Mouse (Mus musculus): ENCODE measurements around the gene Chchd2. TPM values are rescaled to one million over a fixed set of nuclear protein-coding genes. Genes with fewer than 3 reads are reported as not detected.
"Not testable (repeated sequence)": the region's sequence is repeated elsewhere in the genome, so short reads cannot be mapped to it uniquely, and the experiment has no call there.

The Chchd2 gene
- total RNA-seq (2018; cell fraction: chromatin; rRNA removed), result 10 to 100 TPM; 11.3 to 42.6 (median 18.5) TPM
- 100 to 1,000 TPM; 172 to 282 (median 238) TPM for total RNA-seq (2018; cell fraction: cytosol; rRNA removed)
- total RNA-seq (2018; cell fraction: nucleus; rRNA removed), result 10 to 100 TPM; 24.4 to 67.5 (median 39.3) TPM
- polyA plus RNA-seq (2018), result 61.0 to 327 TPM (median 283 TPM) in 3 replicates

DNA sequence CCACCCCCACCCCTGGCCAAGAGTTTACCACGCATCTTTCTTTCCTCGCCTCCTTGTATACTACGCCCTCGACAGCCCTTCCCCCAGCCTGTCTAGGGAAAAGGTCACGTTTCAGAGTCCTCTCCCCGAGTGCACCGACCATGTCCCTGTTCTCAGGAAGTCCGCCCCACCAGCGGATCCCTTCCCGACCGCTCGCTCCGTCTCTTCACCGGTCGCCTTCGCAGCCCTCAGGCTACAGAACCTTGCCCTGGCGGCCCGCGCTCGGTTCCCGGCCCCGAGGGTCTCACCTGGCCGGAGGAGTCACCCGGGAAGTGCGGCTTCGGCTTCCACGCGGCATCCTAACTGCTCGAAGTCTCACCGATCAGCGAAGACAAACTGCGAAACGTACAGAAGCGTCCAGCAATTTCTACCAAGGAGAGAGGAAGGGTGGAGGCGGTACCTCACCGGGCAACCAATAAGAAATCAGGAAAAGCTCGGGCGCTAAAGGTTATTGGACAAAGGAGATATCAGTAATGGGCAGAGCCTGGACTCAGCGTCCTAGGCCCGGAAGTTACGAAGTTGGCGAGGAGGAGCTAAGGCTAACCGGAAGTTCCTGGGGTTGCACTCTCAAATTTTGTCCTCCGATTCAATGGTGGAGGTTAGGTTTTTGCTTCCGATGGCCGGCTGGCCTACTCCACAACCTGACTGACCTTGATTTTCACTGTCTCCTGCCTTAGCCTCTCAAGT, at the start of gene Chchd2:
TSS of gene Chchd2 (minus strand) at position 560 of the 726 bp plus-strand sequence.
- peak within 1 kb of the TSS; percentile 92 for H3K4me3 ChIP-seq (ENCODE audit: inconsistent target)
- 1% methylated on average over 46 of the region's 46 CpGs for WGBS (ENCODE audit: missing documents)
- peaks cover 9% of the 10 kb centered on the region for H3K36me3 ChIP-seq (ENCODE audit: inconsistent target)
- peak within 1 kb of the TSS; percentile 54 for H3K27ac ChIP-seq
- H3K79me2 ChIP-seq (ENCODE audit: inconsistent target), result peaks cover 40% of the 10 kb centered on the region

DNA sequence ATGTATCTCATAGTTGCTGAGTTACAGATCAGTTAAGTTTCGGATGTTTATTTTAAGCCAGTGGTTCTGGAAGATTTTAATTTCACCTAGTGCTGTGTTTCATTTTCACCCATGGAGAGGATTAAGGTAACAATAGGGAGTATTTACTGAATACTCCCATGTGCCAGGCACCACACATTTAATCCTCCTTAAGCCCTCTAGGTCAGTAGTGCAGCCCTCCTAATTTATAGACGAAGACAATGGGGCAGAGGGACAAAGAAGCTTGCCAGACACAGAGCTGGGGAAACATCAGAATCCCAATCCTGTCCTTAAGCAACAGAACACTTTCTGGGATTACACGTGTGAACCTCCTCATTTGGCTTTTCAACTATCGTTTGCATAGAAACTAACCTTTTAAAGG, 49.7 kb upstream of the Chchd2 start:
- Histone ChIP-seq H3K4me3 (ENCODE audit: inconsistent target) (no peak overlapping the region), H3K79me2 (ENCODE audit: inconsistent target) (no peaks in the 10 kb centered on the region), H3K36me3 (ENCODE audit: inconsistent target) (no peaks in the 10 kb centered on the region), H3K27ac (no peak overlapping the region)
- 95% methylated on average over 4 of the region's 4 CpGs for WGBS (ENCODE audit: missing documents)

DNA sequence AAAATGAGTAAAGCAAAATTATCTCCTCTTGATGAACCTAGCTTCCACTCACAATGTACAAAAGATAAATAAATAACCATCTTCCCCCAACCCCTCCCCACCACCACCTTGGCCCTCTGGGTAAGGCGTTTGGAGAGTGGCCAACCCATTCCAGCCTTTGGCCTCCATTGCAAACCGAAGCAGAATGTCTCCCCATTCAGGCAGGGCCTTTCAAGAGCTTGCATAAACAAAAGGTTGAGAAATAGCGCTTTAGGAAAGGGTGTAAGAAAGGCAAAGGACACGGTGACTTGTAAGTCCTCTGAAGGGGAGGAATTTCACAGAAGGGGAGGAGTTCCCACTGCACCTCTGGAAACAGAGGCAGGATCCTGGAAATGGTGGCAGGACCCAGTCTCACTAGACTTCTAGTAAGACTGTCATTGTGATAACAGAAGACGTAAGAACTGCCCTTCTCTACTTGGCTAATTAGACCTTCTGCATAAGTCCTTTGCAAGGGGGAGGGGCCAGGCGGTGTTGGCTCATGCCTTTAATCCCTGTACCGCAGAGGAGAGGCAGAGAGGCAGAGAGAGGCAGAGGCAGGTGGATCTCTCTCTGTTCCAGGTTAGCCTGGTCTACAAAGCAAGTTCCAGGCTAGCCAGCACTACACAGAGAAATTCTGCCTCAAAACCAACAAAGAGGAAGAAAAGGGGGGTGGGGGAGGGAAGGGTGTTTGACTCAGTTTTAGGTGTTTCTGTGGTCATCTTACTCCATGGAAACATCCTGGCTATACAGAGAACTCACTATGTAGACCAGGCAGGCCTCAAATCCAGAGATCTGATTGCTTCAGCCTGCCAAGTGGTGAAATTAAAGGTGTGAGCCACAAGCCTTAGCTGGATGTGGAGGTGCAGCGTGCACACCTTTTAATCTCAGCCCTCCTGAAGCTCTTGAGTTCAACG, 42.9 kb upstream of the Chchd2 start:
- Histone ChIP-seq H3K4me3 (ENCODE audit: inconsistent target) (no peak overlapping the region), H3K27ac (no peak overlapping the region), H3K36me3 (ENCODE audit: inconsistent target) (no peaks in the 10 kb centered on the region), H3K79me2 (ENCODE audit: inconsistent target) (no peaks in the 10 kb centered on the region)
- 77% methylated on average over 9 of the region's 9 CpGs for WGBS (ENCODE audit: missing documents)

DNA sequence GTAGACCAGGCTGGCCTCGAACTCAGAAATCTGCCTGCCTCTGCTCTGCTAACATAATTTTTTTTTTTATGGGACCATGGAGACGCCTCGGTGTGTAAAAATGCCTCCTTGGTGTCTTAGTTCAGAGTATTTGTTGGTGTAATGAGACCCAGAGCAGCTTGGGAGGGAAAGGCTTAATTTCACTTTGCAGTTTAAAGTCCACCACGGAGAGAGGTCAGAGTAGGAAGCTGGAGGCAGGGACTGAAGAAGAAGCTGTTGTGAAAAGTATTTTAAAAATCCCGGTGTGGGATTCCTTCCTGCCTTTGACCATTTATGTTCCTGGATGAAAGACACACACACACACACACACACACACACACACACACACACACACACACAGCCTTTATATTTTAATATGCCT, 38.7 kb upstream of the Chchd2 start:
- Histone ChIP-seq H3K27ac (no peak overlapping the region), H3K36me3 (ENCODE audit: inconsistent target) (no peaks in the 10 kb centered on the region), H3K79me2 (ENCODE audit: inconsistent target) (no peaks in the 10 kb centered on the region), H3K4me3 (ENCODE audit: inconsistent target) (no peak overlapping the region)
- 85% methylated on average over 4 of the region's 5 CpGs for WGBS (ENCODE audit: missing documents)

DNA sequence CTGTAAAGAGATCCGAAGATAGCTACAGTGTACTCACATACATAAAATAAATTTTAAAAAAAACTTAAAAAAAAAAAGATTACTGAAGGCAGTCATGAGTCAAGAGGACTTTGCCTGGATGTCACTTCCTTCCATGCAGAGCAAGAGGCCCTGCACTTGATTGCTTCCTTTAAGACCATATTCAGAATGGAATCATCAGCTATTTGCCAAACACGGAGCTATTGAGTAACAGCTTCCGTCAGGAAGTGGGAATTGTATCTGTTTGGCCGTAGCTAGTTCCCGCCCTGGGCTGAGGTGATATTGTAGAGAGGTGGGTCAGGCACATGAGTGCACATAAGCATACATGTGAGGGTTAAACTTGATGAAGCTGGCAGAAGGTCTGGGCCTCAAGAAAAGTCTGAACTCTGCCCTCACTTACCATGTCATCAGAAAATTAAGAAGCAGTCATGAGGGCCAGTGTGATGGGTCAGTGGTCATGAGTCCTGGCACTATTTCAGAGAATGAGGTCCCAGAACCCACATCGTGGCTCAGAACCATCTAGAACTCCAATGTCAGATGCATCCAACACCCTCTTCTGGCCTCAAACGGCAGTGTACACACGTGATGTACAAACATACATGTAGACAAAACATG, 37.7 kb upstream of the Chchd2 start:
- Histone ChIP-seq H3K36me3 (ENCODE audit: inconsistent target) (no peaks in the 10 kb centered on the region), H3K4me3 (ENCODE audit: inconsistent target) (no peak overlapping the region), H3K79me2 (ENCODE audit: inconsistent target) (no peaks in the 10 kb centered on the region), H3K27ac (peak overlapping the region; percentile 59)
- WGBS (ENCODE audit: missing documents), result 51% methylated on average over 8 of the region's 8 CpGs

DNA sequence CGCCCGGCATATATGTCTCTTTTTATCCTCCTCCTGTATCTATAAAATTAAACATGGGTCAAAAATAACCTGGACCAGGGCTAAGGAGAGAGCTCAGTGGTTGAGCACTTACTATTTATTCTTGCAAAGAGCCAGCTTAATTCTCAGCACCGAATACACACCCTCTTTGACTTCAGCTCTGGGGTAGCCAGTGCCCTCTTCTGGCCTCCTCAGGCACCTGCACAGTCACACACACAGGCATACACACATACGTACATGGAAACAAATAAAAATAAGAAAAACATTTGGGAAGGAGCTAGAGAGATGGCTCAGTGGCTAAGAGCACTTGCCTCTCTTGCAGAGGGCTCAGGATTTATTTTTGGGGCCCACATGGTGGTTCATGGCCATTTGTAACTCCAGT, 34.7 kb upstream of the Chchd2 start:
- WGBS (ENCODE audit: missing documents), result 89% methylated on average over 4 of the region's 4 CpGs
- no peaks in the 10 kb centered on the region for H3K36me3 ChIP-seq (ENCODE audit: inconsistent target)
- no peaks in the 10 kb centered on the region for H3K79me2 ChIP-seq (ENCODE audit: inconsistent target)
- no peak overlapping the region for H3K4me3 ChIP-seq (ENCODE audit: inconsistent target)
- H3K27ac ChIP-seq, result no peak overlapping the region

DNA sequence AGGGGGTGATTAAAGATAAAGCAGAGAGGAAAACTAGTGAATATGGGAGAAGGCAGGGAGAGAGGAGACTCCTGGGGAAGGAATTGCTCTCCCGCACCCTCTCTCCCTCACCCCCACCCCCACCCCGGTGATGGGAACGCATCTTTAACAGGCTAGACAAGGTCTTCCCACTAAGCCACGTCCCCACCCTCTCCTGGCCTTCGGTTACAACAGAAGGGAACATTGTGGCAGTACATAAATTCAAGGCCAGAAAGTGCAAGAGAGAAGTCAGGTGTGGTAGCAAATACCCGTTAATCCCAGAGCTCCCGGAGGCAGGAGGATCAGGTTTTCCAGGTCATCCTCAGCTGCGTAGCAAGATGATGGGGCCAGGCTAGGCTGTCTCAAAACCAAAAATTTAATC, 32.0 kb upstream of the Chchd2 start:
- Histone ChIP-seq H3K36me3 (ENCODE audit: inconsistent target) (no peaks in the 10 kb centered on the region), H3K27ac (no peak overlapping the region), H3K4me3 (ENCODE audit: inconsistent target) (no peak overlapping the region), H3K79me2 (ENCODE audit: inconsistent target) (no peaks in the 10 kb centered on the region)
- 87% methylated on average over 8 of the region's 8 CpGs for WGBS (ENCODE audit: missing documents)

DNA sequence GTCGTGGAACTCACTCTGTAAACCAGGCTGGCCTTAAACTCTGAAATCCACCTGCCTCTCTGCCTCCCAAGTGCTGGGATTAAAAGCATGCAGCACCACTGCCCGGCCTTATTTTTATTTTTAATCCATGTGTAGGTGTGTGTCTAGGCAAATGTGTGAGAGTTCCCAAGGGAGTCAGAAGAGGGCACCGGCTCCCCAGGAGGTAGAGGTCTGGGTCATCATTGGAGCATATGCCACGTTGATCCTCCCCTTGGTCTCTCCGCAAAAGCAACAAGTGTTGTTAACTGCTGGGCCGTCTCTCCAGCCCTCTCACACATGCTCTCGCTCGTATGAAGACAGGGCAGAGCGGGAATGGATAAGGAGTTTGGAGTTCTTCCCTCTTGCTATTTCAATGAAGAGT, 31.5 kb upstream of the Chchd2 start:
- no peaks in the 10 kb centered on the region for H3K36me3 ChIP-seq (ENCODE audit: inconsistent target)
- WGBS (ENCODE audit: missing documents), result 86% methylated on average over 9 of the region's 9 CpGs
- no peak overlapping the region for H3K27ac ChIP-seq
- H3K4me3 ChIP-seq (ENCODE audit: inconsistent target), result no peak overlapping the region
- H3K79me2 ChIP-seq (ENCODE audit: inconsistent target), result no peaks in the 10 kb centered on the region

DNA sequence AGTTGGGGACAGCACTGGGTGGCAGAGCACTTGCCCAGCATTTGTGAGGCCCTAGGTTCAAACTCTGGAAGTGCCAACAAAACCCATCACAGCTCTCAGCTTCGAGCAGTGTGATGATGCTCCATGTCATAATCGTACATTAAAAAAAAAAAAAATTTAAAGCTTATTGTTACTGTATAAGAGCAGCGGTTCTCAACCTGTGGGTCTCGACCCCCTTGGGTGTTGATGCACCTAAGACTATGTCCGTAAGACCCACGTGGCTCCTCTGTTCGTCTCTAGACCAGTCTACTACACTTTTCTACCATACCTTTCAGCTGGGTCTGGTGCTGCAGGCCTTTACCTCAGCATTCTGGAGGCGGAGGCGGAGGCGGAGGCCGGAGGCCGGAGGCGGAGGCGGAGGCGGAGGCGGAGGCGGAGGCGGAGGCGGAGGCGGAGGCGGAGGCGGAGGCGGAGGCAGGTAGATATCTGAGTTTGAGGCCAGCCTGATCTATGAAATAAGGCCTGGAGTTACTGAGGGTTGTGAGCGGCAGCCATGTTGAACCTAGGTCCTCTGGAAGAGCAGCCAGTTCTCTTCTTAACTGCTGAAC, 30.9 kb upstream of the Chchd2 start:
- no peaks in the 10 kb centered on the region for H3K36me3 ChIP-seq (ENCODE audit: inconsistent target)
- H3K4me3 ChIP-seq (ENCODE audit: inconsistent target), result no peak overlapping the region
- H3K79me2 ChIP-seq (ENCODE audit: inconsistent target), result no peaks in the 10 kb centered on the region
- H3K27ac ChIP-seq, result no peak overlapping the region
- WGBS (ENCODE audit: missing documents), result 95% methylated on average over 24 of the region's 24 CpGs

DNA sequence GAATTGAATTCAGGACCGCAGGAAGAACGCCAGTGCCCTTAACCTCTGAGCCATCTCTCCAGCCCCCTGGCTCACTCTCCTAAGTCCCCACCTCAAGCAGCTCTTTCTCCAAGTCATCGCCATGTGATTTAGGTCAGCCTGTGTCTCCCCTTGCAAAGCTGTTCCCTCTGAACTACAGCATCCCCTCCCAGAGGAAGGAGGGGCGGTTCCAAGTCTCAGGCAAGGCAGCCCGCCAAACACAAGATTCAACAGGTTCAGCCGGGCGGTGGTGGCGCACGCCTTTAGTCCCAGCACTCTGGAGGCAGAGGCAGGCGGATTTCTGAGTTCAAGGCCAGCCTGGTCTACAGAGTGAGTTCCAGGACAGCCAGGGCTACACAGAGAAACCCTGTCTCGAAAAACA, 28.2 kb upstream of the Chchd2 start:
- H3K79me2 ChIP-seq (ENCODE audit: inconsistent target); H3K4me3 ChIP-seq (ENCODE audit: inconsistent target); H3K27ac ChIP-seq; H3K36me3 ChIP-seq (ENCODE audit: inconsistent target): not testable (repeated sequence)
- 78% methylated on average over 11 of the region's 11 CpGs for WGBS (ENCODE audit: missing documents)

DNA sequence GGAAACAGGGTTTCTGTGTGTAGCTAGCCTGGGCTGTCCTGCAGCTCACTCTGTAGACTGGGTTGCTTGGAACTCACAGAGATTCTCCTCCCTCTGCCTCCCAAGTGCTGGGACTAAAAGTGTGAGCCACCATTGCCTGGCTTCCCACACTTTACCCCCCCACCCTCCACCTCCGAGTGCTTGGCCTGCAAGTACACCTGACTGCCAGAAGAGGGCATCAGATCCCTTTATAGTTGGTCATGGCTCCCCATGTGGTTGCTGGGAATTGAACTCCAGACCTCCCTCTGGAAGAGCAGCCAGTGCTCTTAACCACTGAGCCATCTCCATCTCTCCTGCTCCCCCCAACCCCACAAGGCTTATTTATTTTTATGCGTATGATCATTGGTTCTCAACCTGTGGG, 26.8 kb upstream of the Chchd2 start:
- Histone ChIP-seq H3K36me3 (ENCODE audit: inconsistent target) (no peaks in the 10 kb centered on the region), H3K79me2 (ENCODE audit: inconsistent target) (no peaks in the 10 kb centered on the region), H3K27ac (no peak overlapping the region), H3K4me3 (ENCODE audit: inconsistent target) (no peak overlapping the region)
- 66% methylated on average over 2 of the region's 2 CpGs for WGBS (ENCODE audit: missing documents)

DNA sequence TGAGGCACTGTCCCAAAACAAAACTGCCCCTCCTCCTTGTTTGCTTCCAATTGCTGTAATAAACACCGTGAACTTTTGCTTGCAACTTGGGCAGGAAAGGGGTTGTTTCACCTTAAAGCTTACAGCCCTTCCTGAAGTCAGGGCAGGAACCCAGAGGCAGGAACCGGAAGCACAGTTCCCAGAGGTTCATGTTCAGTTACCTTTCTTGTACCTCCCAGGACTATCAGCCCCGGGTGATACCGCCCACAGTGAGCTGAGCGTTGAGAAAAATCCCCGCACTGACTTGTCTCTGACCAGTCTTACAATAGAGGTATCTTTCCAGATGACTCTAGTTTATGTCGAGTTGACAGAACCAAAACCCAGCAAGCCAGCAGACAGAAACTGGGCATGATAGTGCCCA, 22.3 kb upstream of the Chchd2 start:
- Histone ChIP-seq H3K36me3 (ENCODE audit: inconsistent target) (no peaks in the 10 kb centered on the region), H3K4me3 (ENCODE audit: inconsistent target) (no peak overlapping the region), H3K79me2 (ENCODE audit: inconsistent target) (no peaks in the 10 kb centered on the region), H3K27ac (no peak overlapping the region)
- 72% methylated on average over 7 of the region's 7 CpGs for WGBS (ENCODE audit: missing documents)

DNA sequence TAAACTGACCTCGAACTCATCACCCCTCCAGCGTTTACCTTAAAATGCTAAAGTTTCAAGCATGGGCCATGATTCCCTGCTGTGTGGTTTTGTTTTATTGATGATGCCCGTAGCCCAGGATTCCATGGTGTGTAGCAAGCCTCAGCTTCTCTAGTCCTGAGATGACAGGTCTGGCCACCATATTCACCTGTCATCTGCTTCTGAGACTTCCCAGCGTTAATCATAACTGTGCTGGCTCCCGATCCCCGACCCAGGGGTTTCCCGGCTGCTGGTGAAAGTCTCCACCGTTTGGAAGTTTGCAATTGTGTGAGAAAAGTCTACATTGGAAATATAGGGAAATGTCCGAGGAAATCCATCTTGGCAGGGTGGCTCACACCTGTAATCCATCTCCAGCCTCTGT, 21.9 kb upstream of the Chchd2 start:
- no peak overlapping the region for H3K27ac ChIP-seq
- 67% methylated on average over 9 of the region's 9 CpGs for WGBS (ENCODE audit: missing documents)
- H3K79me2 ChIP-seq (ENCODE audit: inconsistent target), result no peaks in the 10 kb centered on the region
- no peaks in the 10 kb centered on the region for H3K36me3 ChIP-seq (ENCODE audit: inconsistent target)
- H3K4me3 ChIP-seq (ENCODE audit: inconsistent target), result peak overlapping the region; percentile 26

DNA sequence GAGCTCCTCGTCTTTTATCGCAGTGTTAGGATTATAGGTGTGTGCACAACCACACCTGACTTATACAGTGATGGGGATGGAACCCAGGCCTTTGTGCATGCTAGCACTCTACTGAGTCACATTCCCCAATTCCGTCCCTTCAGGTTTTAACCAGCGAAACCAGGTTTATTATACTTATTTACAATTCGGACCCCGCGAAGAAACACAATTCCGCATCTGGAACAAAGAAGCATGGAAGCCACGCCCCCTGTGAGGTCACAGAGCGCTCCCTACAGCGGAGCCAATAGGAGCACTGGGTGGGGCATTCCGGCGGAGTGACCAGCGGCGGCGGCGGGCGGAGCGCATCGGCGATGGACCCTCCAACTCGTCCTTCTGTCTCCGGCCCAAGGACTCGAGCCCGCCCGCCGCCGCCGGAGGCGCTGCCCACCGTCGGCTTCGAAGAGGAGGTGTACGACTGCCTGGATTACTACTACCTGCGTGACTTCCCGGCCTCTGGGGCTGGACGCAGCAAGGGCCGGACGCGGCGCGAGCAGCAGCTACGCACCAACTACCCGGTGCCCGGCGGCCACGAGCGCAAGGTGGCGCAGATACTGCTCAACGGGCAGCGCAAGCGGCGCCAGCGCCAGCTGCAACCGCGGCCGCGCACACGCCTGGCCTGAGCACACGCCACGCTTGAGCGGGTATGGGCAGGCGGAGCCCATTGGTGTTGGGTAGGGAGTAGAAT, 21.1 kb upstream of the Chchd2 start, which contains the start of gene Nupr1l:
TSS of gene Nupr1l (plus strand) at position 299 of the 724 bp plus-strand sequence.
- Histone ChIP-seq H3K27ac (no peak within 1 kb of the TSS), H3K4me3 (ENCODE audit: inconsistent target) (peak within 1 kb of the TSS; percentile 33), H3K79me2 (ENCODE audit: inconsistent target) (no peaks in the 10 kb centered on the region), H3K36me3 (ENCODE audit: inconsistent target) (no peaks in the 10 kb centered on the region)
- 1% methylated on average over 63 of the region's 63 CpGs for WGBS (ENCODE audit: missing documents)
